Mouse (Mus musculus) bone marrow, adult 2 months (tissue): ENCODE measurements around the gene Smc5. TPM values are rescaled to one million over a fixed set of nuclear protein-coding genes. Genes with fewer than 3 reads are reported as not detected.

ENCODE experiments used
- H3K27ac ChIP-seq: fragments of 200-500 bp; 2 replicates; pipeline ENCODE4 v1.5.1; 2012; ENCODE audit warnings: low read depth, mild to moderate bottlenecking, control low read depth, inconsistent platforms, low read length; ENCODE audit not compliant: control insufficient read depth, poor library complexity, insufficient read depth
- H3K4me1 ChIP-seq: fragments of 200-500 bp; 2 replicates; pipeline ENCODE4 v1.6.1; 2011; ENCODE audit warnings: low read length; ENCODE audit not compliant: control insufficient read depth, insufficient read depth
- H3K4me3 ChIP-seq: fragments of 200-500 bp; replicated peaks from 2 replicates; pipeline ENCODE3; 2011; ENCODE audit warnings: mild to moderate bottlenecking, low read depth, low read length, control low read depth; ENCODE audit not compliant: control insufficient read depth
- CTCF ChIP-seq: fragments of 200-500 bp; IDR thresholded peaks from 2 replicates; pipeline ENCODE4 v1.5.1; 2011; ENCODE audit warnings: low read length, control low read depth; ENCODE audit not compliant: control insufficient read depth, insufficient read depth
- POLR2A ChIP-seq: fragments of 200-500 bp; IDR thresholded peaks from 2 replicates; pipeline ENCODE4 v1.6.1; 2011; ENCODE audit warnings: low read depth, mild to moderate bottlenecking, control low read depth, low read length, borderline replicate concordance; ENCODE audit not compliant: control insufficient read depth
- WGBS: fragments of 180-500 bp; shearing (Covaris S2); methylation state at CpG from one replicate; pipeline ENCODE4 v1.1.7; 2018; 5-methylcytosine and 5-hydroxymethylcytosine counted together
- polyA plus RNA-seq: library from polyadenylated mRNA; stranded (reverse); fragments of >200 nt; gene quantifications from 2 replicates; pipeline ENCODE4 v1.2.4, GENCODE M21; 2011; ENCODE audit warnings: low replicate concordance; ENCODE audit not compliant: missing spikeins, insufficient read depth, insufficient read length

Smc5 gene
- polyA plus RNA-seq, 1 experiment, result 36.0 TPM

DNA sequence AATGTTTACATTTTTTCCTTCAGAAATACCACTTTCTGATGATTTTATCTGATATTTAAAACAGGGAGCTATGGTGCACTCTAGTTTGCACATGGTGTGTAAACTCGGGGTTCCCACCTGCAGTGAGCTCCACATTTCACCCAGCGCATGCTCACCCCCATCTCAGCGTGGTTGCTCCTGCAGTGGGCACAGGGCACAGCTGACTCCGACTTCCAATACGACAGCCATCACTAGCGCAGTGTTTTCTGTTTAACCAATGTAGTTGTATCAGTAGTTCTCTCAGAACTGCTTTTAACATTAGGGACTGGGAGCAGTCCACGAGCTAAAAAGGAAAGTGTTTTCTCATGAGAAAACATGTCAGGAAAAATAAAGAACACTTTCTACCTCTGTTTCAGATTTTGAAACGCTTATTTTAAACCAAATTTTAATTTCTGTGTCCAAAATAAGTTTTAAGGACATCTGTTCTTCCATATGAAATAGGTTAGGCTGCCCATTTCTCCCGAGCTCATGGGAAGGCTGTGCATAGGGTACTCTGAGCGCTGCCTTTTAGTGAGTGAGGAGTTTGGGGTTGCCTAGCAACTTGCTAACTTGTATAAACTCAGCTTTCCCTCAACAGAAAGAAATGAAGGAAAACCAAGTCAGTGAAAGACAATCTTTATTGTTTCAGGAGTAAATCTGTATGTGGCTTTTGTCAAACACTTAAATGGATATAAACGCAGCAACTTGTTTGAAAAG lies 107.0 kb downstream of the Smc5 start:
- Histone ChIP-seq H3K4me1 (no peaks in the 10 kb centered on the region; the same call in 1 of the 2 replicates), H3K4me3 (no peak overlapping the region), H3K27ac (no peak overlapping the region)
- WGBS, result 88% methylated on average over 11 of the region's 11 CpGs
- no peak for TF ChIP-seq CTCF
- no peak for TF ChIP-seq POLR2A

DNA sequence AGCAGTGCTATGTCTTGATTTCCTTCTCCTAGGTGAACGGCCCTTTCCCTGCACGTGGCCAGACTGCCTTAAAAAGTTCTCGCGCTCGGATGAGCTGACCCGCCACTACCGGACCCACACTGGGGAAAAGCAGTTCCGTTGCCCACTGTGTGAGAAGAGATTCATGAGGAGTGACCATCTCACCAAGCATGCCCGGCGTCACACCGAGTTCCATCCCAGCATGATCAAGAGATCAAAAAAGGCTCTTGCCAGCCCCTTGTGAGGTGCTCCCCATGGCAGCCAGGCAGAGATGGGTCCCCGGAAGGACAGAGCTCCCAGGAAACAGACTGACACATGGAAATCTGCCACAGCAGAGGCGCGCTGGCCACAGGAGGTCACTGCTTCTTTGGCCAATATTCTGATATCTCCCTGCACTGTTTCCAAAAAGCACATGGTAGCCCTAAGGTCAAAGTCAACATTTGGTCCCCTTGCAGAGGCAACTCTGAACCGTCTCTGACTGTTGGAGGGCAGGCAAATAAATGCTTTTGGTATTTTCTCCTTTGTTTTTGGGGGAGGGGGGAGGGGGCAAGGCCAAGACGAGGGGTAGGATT lies 109.0 kb downstream of the Smc5 start:
- TF ChIP-seq POLR2A, result no peak
- TF ChIP-seq CTCF, result no peak

DNA sequence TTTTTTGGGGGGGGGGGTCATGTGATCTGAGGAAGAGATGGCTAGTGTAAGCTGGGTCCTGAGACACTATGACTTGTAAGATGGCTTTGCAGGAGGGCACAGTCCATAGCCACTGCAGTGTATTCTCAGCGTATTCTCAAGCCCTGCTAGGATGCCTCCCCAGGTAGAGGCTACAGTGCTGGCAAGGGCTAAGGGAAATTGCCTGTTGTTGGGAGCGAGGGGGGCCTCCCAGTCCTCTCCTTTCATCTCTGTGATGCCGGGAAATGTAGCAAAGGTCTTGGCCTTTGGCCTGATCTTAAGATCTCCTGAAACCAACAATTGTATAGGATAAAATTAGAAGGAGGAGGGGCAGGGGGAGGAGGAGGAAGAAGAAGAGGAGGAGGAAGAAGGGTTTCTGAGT lies 110.3 kb downstream of the Smc5 start:
- H3K27ac ChIP-seq, result no peak overlapping the region
- no peaks in the 10 kb centered on the region; the same call in 1 of the 2 replicates for H3K4me1 ChIP-seq
- H3K4me3 ChIP-seq, result no peak overlapping the region
- TF ChIP-seq CTCF (no peak), POLR2A (no peak)
- WGBS, result 85% methylated on average over 3 of the region's 3 CpGs

More for the DNA sequence above, 109.0 kb downstream of the Smc5 start:
- WGBS, result 92% methylated on average over 16 of the region's 16 CpGs
- H3K4me3 ChIP-seq, result no peak overlapping the region
- H3K4me1 ChIP-seq, result no peaks in the 10 kb centered on the region; the same call in 1 of the 2 replicates
- no peak overlapping the region for H3K27ac ChIP-seq

DNA sequence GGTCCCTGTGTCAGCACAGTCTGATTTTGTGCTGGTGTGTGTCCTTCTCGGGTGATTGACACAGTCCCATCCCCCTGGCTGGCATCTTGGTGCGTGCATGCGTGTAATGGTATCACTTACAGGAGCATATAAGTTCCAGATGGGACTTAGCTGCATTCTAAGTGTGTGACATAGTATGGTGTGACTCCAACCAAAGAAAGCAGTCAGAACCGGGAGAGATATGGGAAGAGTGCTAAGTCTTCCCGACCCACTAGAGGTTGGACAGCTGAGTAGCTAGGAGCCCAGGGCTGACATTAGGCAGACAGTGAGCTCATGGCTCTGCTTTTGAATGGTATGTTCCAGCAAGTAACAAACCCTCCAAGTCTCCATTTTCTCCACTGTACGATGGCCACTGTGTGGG lies 110.8 kb downstream of the Smc5 start:
- H3K27ac ChIP-seq, result no peak overlapping the region
- TF ChIP-seq CTCF (no peak), POLR2A (no peak)
- no peak overlapping the region for H3K4me3 ChIP-seq
- 88% methylated on average over 6 of the region's 6 CpGs for WGBS
- no peaks in the 10 kb centered on the region; the same call in 1 of the 2 replicates for H3K4me1 ChIP-seq

DNA sequence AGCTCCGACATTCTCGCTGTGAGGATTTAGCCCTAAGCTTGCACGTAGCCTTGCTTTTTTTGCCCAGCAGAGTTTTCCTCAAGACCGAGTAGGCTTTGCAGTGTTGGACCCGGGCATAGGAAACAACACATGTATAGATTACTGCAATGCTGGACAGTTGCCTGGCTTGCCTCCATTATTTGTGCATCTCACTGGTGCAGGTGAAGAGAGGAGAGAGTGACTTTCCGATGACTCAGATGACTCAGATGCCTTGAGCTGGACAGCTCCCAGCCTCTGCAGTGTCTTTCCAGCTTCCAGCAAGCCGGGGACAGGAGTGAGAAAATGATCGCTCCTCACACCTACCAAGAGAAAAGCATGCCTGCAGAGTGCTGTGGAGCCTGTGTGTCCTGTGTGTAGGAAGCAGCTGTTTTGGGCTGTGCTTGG lies 111.3 kb downstream of the Smc5 start:
- 80% methylated on average over 8 of the region's 8 CpGs for WGBS
- Histone ChIP-seq H3K27ac (no peak overlapping the region), H3K4me1 (no peaks in the 10 kb centered on the region; the same call in 1 of the 2 replicates), H3K4me3 (no peak overlapping the region)
- TF ChIP-seq POLR2A (no peak), CTCF (no peak)

DNA sequence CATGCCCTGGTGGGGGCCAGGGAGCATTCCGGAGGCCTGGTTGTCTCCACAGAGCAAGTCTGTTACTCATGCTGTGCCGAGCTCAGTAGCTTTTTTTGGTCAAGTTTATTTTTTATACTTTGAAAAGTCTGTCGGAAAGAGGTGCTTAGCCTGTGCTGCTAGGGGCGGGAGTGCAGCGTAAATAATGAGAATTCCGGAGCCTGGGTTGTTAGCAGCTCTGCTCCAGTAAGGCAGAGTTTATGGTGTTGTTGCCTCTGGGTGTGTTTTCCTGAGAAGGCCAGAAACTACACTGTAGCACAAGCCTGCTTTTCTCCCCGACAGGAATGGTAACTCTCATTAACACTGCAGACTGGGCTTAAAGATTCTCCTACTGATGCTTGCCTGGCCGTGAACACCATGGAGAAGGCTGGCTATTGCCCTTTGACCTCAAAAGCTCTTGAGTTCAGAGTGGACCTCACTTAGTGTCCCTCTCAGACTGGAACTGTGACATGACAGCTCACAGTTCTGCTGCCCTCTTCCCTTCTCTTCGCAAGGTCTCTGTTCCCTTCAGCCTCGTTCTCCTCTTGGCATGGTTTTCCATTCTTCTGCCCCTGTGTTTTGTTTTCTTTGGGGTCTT lies 113.8 kb downstream of the Smc5 start:
- Histone ChIP-seq H3K4me3 (no peak overlapping the region), H3K27ac (no peak overlapping the region), H3K4me1 (no peaks in the 10 kb centered on the region; the same call in 1 of the 2 replicates)
- no peak for TF ChIP-seq CTCF
- TF ChIP-seq POLR2A, result no peak
- 91% methylated on average over 10 of the region's 10 CpGs for WGBS

Other genes starting within 250 kb of the Smc5 start
- gene Klf9, start 132.7 kb downstream of the Smc5 start, polyA plus RNA-seq, result 4.1 and 9.8 TPM in 2 replicates
- gene Mamdc2, start 174.5 kb upstream of the Smc5 start, polyA plus RNA-seq, result 0.82 TPM in 1 of 2 replicates, not detected in the other